Mouse (Mus musculus): ENCODE measurements at regions not wholly inside any gene's neighbourhood (a gene's known extent, or its start where the extent isn't known, plus 50 kb on each side); places are given as distances from the start of the nearest gene placed in this dataset.

- Histone ChIP-seq H3K9me3 (no peaks in the 10 kb centered on the region), H3K4me3 (no peak overlapping the region), H3K4me1 (no peaks in the 10 kb centered on the region), H3K36me3 (replicated peaks) (no peaks in the 10 kb centered on the region), H3K27ac (replicated peaks) (no peak overlapping the region), H3K27me3 (replicated peaks; ENCODE audit: low read depth, poor library complexity, severe bottlenecking) (no peaks in the 10 kb centered on the region)
- no peak for DNase-seq (ENCODE audit: low spot score)
- WGBS: 90% methylated on average over 4 of the region's 4 CpGs
Measured at GRCm38 (mm10) chr10:56935174-56935573, 551.0 kb upstream of the Hsf2 start.

GRCm38 (mm10) chr10:56941972-56942371 is 544.2 kb upstream of the Hsf2 start:
- no peak for DNase-seq (ENCODE audit: low spot score)
- H3K27me3 ChIP-seq (replicated peaks; ENCODE audit: low read depth, poor library complexity, severe bottlenecking): no peaks in the 10 kb centered on the region
- H3K27ac ChIP-seq (replicated peaks): no peak overlapping the region
- H3K36me3 ChIP-seq (replicated peaks): no peaks in the 10 kb centered on the region
- no peak overlapping the region for H3K4me3 ChIP-seq
- H3K4me1 ChIP-seq: peaks cover 8% of the 10 kb centered on the region; the same call in 1 of the 2 replicates
- H3K9me3 ChIP-seq: no peaks in the 10 kb centered on the region
- 55% methylated on average over 4 of the region's 4 CpGs for WGBS

- H3K36me3 ChIP-seq (replicated peaks): no peaks in the 10 kb centered on the region
- no peak for DNase-seq (ENCODE audit: low spot score)
- H3K27ac ChIP-seq (replicated peaks): no peak overlapping the region
- H3K9me3 ChIP-seq: no peaks in the 10 kb centered on the region
- no peaks in the 10 kb centered on the region for H3K27me3 ChIP-seq (replicated peaks; ENCODE audit: low read depth, poor library complexity, severe bottlenecking)
- no peak overlapping the region for H3K4me3 ChIP-seq
- peaks cover 8% of the 10 kb centered on the region; the same call in 1 of the 2 replicates for H3K4me1 ChIP-seq
- WGBS: 91% methylated on average over 5 of the region's 5 CpGs
Measured at GRCm38 (mm10) chr10:56944434-56945145, 541.6 kb upstream of the Hsf2 start.

GRCm38 (mm10) chr10:56956728-56957127 is 529.5 kb upstream of the Hsf2 start:
- H3K27ac ChIP-seq (replicated peaks): no peak overlapping the region
- H3K9me3 ChIP-seq: no peaks in the 10 kb centered on the region
- no peak for DNase-seq (ENCODE audit: low spot score)
- WGBS: 93% methylated on average over 2 of the region's 2 CpGs
- H3K4me3 ChIP-seq: no peak overlapping the region
- no peaks in the 10 kb centered on the region for H3K27me3 ChIP-seq (replicated peaks; ENCODE audit: low read depth, poor library complexity, severe bottlenecking)
- no peaks in the 10 kb centered on the region for H3K36me3 ChIP-seq (replicated peaks)
- no peaks in the 10 kb centered on the region for H3K4me1 ChIP-seq

GRCm38 (mm10) chr10:56962096-56962807 is 523.9 kb upstream of the Hsf2 start:
- Histone ChIP-seq H3K4me3 (no peak overlapping the region), H3K27me3 (replicated peaks; ENCODE audit: low read depth, poor library complexity, severe bottlenecking) (no peaks in the 10 kb centered on the region), H3K9me3 (no peaks in the 10 kb centered on the region), H3K27ac (replicated peaks) (no peak overlapping the region), H3K4me1 (no peaks in the 10 kb centered on the region; the same call in 1 of the 2 replicates), H3K36me3 (replicated peaks) (no peaks in the 10 kb centered on the region)
- no peak for DNase-seq (ENCODE audit: low spot score)
- WGBS: 84% methylated on average over 4 of the region's 4 CpGs

- DNase-seq (ENCODE audit: low spot score): no peak
- Histone ChIP-seq H3K27ac (replicated peaks) (no peak overlapping the region), H3K36me3 (replicated peaks) (no peaks in the 10 kb centered on the region), H3K4me1 (no peaks in the 10 kb centered on the region; the same call in 1 of the 2 replicates), H3K4me3 (no peak overlapping the region), H3K9me3 (no peaks in the 10 kb centered on the region), H3K27me3 (replicated peaks; ENCODE audit: low read depth, poor library complexity, severe bottlenecking) (no peaks in the 10 kb centered on the region)
- 83% methylated on average over 3 of the region's 3 CpGs for WGBS
Measured at GRCm38 (mm10) chr10:56963215-56963614, 523.0 kb upstream of the Hsf2 start.

- Histone ChIP-seq H3K27ac (replicated peaks) (no peak overlapping the region), H3K27me3 (replicated peaks; ENCODE audit: low read depth, poor library complexity, severe bottlenecking) (no peaks in the 10 kb centered on the region), H3K4me1 (no peaks in the 10 kb centered on the region; the same call in 1 of the 2 replicates), H3K4me3 (no peak overlapping the region), H3K9me3 (no peaks in the 10 kb centered on the region), H3K36me3 (replicated peaks) (no peaks in the 10 kb centered on the region)
- DNase-seq (ENCODE audit: low spot score): no peak
- 86% methylated on average over 1 of the region's 1 CpGs for WGBS
Measured at GRCm38 (mm10) chr10:56968913-56969312, 517.3 kb upstream of the Hsf2 start.

GRCm38 (mm10) chr10:56974812-56975211 is 511.4 kb upstream of the Hsf2 start:
- 84% methylated on average over 5 of the region's 5 CpGs for WGBS
- no peak overlapping the region for H3K4me3 ChIP-seq

GRCm38 (mm10) chr10:56979601-56980000 is 506.6 kb upstream of the Hsf2 start:
- peaks cover 22% of the 10 kb centered on the region for H3K4me1 ChIP-seq
- H3K4me3 ChIP-seq: no peak overlapping the region
- H3K9me3 ChIP-seq: no peaks in the 10 kb centered on the region
- no peaks in the 10 kb centered on the region for H3K36me3 ChIP-seq (replicated peaks)
- no peaks in the 10 kb centered on the region for H3K27me3 ChIP-seq (replicated peaks; ENCODE audit: low read depth, poor library complexity, severe bottlenecking)
- DNase-seq (ENCODE audit: low spot score): peak; percentile 47
- 17% methylated on average over 3 of the region's 3 CpGs for WGBS
- H3K27ac ChIP-seq (replicated peaks): no peak overlapping the region

More at GRCm38 (mm10) chr10:56974812-56975211, 511.4 kb upstream of the Hsf2 start:
- peaks cover 6% of the 10 kb centered on the region for H3K4me1 ChIP-seq
- no peak for DNase-seq (ENCODE audit: low spot score)
- H3K36me3 ChIP-seq (replicated peaks): no peaks in the 10 kb centered on the region
- no peak overlapping the region for H3K27ac ChIP-seq (replicated peaks)
- no peaks in the 10 kb centered on the region for H3K27me3 ChIP-seq (replicated peaks; ENCODE audit: low read depth, poor library complexity, severe bottlenecking)
- H3K9me3 ChIP-seq: no peaks in the 10 kb centered on the region

GRCm38 (mm10) chr10:56980821-56981220 is 505.4 kb upstream of the Hsf2 start:
- H3K27ac ChIP-seq (replicated peaks): no peak overlapping the region
- peaks cover 22% of the 10 kb centered on the region for H3K4me1 ChIP-seq
- DNase-seq (ENCODE audit: low spot score): no peak
- no peaks in the 10 kb centered on the region for H3K9me3 ChIP-seq
- H3K36me3 ChIP-seq (replicated peaks): no peaks in the 10 kb centered on the region
- H3K27me3 ChIP-seq (replicated peaks; ENCODE audit: low read depth, poor library complexity, severe bottlenecking): no peaks in the 10 kb centered on the region
- H3K4me3 ChIP-seq: no peak overlapping the region
- WGBS: 63% methylated on average over 3 of the region's 3 CpGs

- WGBS: 79% methylated on average over 8 of the region's 8 CpGs
- no peak for DNase-seq (ENCODE audit: low spot score)
- Histone ChIP-seq H3K9me3 (no peaks in the 10 kb centered on the region), H3K4me1 (peaks cover 22% of the 10 kb centered on the region), H3K4me3 (no peak overlapping the region), H3K27me3 (replicated peaks; ENCODE audit: low read depth, poor library complexity, severe bottlenecking) (no peaks in the 10 kb centered on the region), H3K27ac (replicated peaks) (no peak overlapping the region), H3K36me3 (replicated peaks) (no peaks in the 10 kb centered on the region)
Measured at GRCm38 (mm10) chr10:56982526-56983190, 503.5 kb upstream of the Hsf2 start.

- Histone ChIP-seq H3K36me3 (replicated peaks) (no peaks in the 10 kb centered on the region), H3K27me3 (replicated peaks; ENCODE audit: low read depth, poor library complexity, severe bottlenecking) (no peaks in the 10 kb centered on the region), H3K4me1 (0 out of 2 replicates have a peak, but pooled peaks cover 4% of the 10 kb centered on the region), H3K27ac (replicated peaks) (no peak overlapping the region), H3K9me3 (no peaks in the 10 kb centered on the region), H3K4me3 (no peak overlapping the region)
- no peak for DNase-seq (ENCODE audit: low spot score)
- 93% methylated on average over 3 of the region's 3 CpGs for WGBS
Measured at GRCm38 (mm10) chr10:56994969-56995368, 491.2 kb upstream of the Hsf2 start.
